ENCODE assay signal across 8 mouse cellular contexts in the genomic region with DNA sequence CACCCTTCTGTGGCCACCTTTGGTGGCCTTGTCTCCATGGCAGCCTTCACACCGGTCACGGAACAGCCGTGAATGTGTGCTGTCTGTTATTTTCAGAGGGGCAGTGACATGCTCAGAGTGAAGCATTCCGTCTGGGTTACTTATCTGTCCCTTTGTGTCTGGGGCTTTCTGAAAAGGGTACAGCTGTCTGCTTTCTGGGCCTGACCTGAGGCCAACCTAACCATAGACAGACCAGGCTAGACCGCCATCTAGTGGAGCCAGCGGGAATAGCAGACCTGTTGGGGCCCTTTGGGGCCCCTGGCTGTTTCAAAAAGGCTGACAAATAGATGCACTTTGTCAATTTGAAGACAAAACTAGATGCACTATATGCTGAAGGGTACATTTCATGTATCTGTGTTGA. TPM values are rescaled to one million over a fixed set of nuclear protein-coding genes. Genes with fewer than 3 reads are reported as not detected.
DNase-seq lines count a peak whose midpoint lies in the region; ATAC-seq and TF ChIP-seq lines count a peak whose summit lies in the region.

No protein-coding gene starts in this region.

- 15% methylated on average over 6 of the region's 6 CpGs for whole genome bisulfite sequencing in forebrain, embryonic 12.5 days
- WGBS in lung, adult 2 months = 17% methylated on average over 6 of the region's 6 CpGs

- no peaks in the 10 kb centered on the region for H3K9me3 ChIP-seq in forebrain, embryonic 12.5 days

- H3K4me2 ChIP-seq in forebrain, embryonic 12.5 days = no peak overlapping the region

- peak; percentile 48 for ATAC-seq in CD4-positive, CD25-positive, alpha-beta regulatory T cell, adult 4 months
- ATAC-seq in forebrain, embryonic 12.5 days (ENCODE audit: low FRiP score) = peak; percentile 71

- H3K27ac ChIP-seq in forebrain, embryonic 12.5 days = no peak overlapping the region; the same call in 1 of the 2 replicates

- intact Hi-C loops in heart, postnatal 25 days (cut with DNase I) = loop anchor here (1.0 kb wide), 1 partner anchor 126 kb away; no protein-coding TSS in a partner anchor

- no peak for TF ChIP-seq POLR2A in lung, adult 2 months (IDR thresholded peaks at IDR 0.05; ENCODE audit: borderline replicate concordance, extremely low read depth, low read depth, low read length)

- no peaks in the 10 kb centered on the region for H3K27me3 ChIP-seq in forebrain, embryonic 12.5 days

- peak; percentile 83 for TF ChIP-seq CTCF in lung, adult 2 months (IDR thresholded peaks at IDR 0.05; ENCODE audit: insufficient read depth, low read length)

- peaks cover 11% of the 10 kb centered on the region for H3K4me1 ChIP-seq in forebrain, embryonic 12.5 days
- peaks cover 18% of the 10 kb centered on the region for H3K4me1 ChIP-seq in lung, adult 2 months (ENCODE audit: control insufficient read depth, insufficient read depth, low read length)

- no peaks in the 10 kb centered on the region for H3K36me3 ChIP-seq in forebrain, embryonic 12.5 days (replicated peaks)

- H3K4me3 ChIP-seq in forebrain, embryonic 12.5 days (replicated peaks) = no peak overlapping the region
- H3K4me3 ChIP-seq in lung, adult 2 months (replicated peaks; ENCODE audit: extremely low read depth, low read depth, low read length) = no peak overlapping the region

- no peak overlapping the region for H3K9ac ChIP-seq in forebrain, embryonic 12.5 days

- DNase-seq in adrenal gland, postnatal 4 days (ENCODE audit: low spot score in 2 of 2) = peak; percentile 50 to 56
- peak; percentile 59 for DNase-seq in heart, postnatal 25 days (ENCODE audit: low spot score)
- DNase-seq in kidney, postnatal 4 days = peak; percentile 84
- DNase-seq in lung, adult 2 months = peak; percentile 77
- peak; percentile 63 for DNase-seq in ovary, postnatal 36 days (ENCODE audit: low spot score)
- peak; percentile 85 for DNase-seq in thymus, postnatal 25 days

RNA-seq across cellular contexts. Expression of a gene that starts 46.0 kb away (rescaled TPM):
- polyA plus RNA-seq in CD4-positive, CD25-positive, alpha-beta regulatory T cell, adult 4 months (2017; shearing (Covaris generic)) = 1 to 10 TPM in 1 of 2 experiments, under 1 TPM in 1; 0.83 to 2.2 TPM
- total RNA-seq in adrenal gland, postnatal 4 days (2021) = 1 to 10 TPM in 1 of 2 experiments, under 1 TPM in 1; 0.11 to 1.1 TPM
- 0.28 and 0.31 TPM in 2 replicates for polyA plus RNA-seq in forebrain, embryonic 12.5 days (2016; fragmentation: Nextera tagmentation; extraction: Ambion mirVana)
- under 1 TPM in 1 of 2 experiments, not detected in 1; 0.10 TPM for total RNA-seq in heart, postnatal 25 days (2021)
- not detected in 2 replicates for polyA plus RNA-seq in lung, adult 2 months (2012; rRNA removed)
